Mouse (Mus musculus): Measurements from ENCODE around the gene Slc17a5. TPM values are rescaled to one million over a fixed set of nuclear protein-coding genes. Genes with fewer than 3 reads are reported as not detected.
"Not testable (repeated sequence)": the region's sequence is repeated elsewhere in the genome, so short reads cannot be mapped to it uniquely, and the experiment has no call there.

Slc17a5 gene
- polyA plus RNA-seq, 1 experiment: 12.7 TPM

DNA sequence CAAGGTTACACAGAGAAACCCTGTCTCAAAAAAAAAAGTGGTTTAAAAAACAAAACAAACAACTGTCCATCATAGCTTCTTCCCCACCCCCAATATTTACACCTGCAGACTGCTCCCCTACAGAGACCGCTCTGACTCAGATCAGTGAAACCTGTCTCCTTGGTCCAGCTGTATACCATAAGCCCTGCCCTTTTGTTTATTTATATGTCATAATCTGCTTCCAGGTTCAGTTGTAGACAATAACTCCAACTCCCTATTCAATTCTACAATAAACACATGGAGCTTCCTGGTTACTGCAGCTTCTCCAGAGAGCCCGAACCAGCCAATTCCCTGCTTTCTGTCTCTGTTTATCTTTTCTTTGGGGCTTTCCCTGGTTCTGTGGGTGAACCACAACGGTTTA is 96.7 kb downstream of the Slc17a5 start:
- H3K4me3 ChIP-seq (ENCODE audit: insufficient read depth, low read length): no peak overlapping the region
- H3K4me1 ChIP-seq (ENCODE audit: control insufficient read depth, insufficient read depth, low read length): no peaks in the 10 kb centered on the region
- H3K27ac ChIP-seq (ENCODE audit: insufficient read depth, low read length): no peak overlapping the region
- no peak for TF ChIP-seq POLR2A (IDR thresholded peaks at IDR 0.05; ENCODE audit: low read depth, low read length)
- no peak for TF ChIP-seq CTCF (IDR thresholded peaks at IDR 0.05; ENCODE audit: borderline replicate concordance, insufficient read depth, low read length)

DNA sequence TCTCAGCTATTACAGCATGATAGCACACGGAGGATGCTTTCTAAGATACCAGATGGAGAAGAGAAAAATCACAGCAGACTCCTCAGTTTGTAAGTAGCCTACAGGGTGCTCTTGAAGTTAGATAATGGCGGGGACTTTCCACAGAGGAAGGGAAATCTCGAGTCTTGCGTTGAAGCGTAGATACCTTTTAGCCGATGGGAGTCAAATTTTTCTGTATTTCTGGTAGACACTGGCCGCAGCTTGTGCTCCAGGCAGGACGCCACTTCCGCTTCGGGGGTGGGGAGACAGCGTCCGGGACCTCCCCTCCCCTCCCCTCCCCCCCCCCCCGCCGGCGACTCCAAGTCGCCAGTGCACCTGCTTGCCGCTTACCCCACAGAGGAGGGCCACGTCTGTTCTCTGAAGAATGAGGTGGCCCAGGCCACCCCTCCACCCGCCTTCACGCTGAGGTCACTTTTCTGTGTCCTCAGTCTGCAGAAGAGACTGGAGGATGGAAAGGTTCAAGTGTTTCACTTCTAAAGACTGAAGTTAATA is 98.9 kb downstream of the Slc17a5 start, which contains the start of gene Eef1a1:
Gene Eef1a1, minus strand, starts transcription at position 262 of the 531 bp plus-strand sequence.
- Histone ChIP-seq H3K4me1 (ENCODE audit: control insufficient read depth, insufficient read depth, low read length) (no peaks in the 10 kb centered on the region), H3K4me3 (ENCODE audit: insufficient read depth, low read length) (peak within 1 kb of the TSS; percentile 81), H3K27ac (ENCODE audit: insufficient read depth, low read length) (no peak within 1 kb of the TSS; the same call in 1 of the 2 replicates)
- TF ChIP-seq POLR2A (IDR thresholded peaks at IDR 0.05; ENCODE audit: low read depth, low read length) (peak; percentile 45), CTCF (IDR thresholded peaks at IDR 0.05; ENCODE audit: borderline replicate concordance, insufficient read depth, low read length) (no peak)

DNA sequence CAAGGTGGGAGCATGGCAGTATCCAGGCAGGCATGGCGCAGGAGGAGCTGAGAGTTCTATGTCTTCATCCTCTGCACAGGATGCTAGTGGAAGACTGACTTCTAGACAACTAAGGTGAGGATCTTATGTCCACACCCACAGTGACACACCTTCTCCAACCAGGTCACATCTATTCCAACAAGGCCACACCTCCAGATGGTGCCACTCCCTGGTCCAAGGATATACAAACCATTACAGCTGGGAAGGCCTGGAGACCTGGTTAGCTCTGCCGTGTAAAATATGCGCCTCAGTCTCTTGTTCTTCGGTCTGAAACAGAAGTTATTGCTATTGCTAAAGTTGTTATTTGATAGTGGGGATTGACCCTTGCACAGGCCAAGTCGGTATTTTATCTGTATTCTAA is 99.8 kb downstream of the Slc17a5 start:
- H3K4me3 ChIP-seq (ENCODE audit: insufficient read depth, low read length); H3K27ac ChIP-seq (ENCODE audit: insufficient read depth, low read length); H3K4me1 ChIP-seq (ENCODE audit: control insufficient read depth, insufficient read depth, low read length): not testable (repeated sequence)

Other genes with a start within 250 kb of the Slc17a5 start
- gene Gsta2, start 232.3 kb downstream of the Slc17a5 start, polyA plus RNA-seq (2011; ENCODE audit: insufficient read length, low read depth, missing spikeins): not detected in 2 replicates
- not detected in 2 replicates for gene Dppa5a, start 219.9 kb downstream of the Slc17a5 start, polyA plus RNA-seq (2011; ENCODE audit: insufficient read length, low read depth, missing spikeins)
- gene Ooep, start 209.3 kb downstream of the Slc17a5 start, polyA plus RNA-seq (2011; ENCODE audit: insufficient read length, low read depth, missing spikeins): 0.47 TPM in 1 of 2 replicates, not detected in the other
- gene Ddx43, start 192.3 kb downstream of the Slc17a5 start, polyA plus RNA-seq (2011; ENCODE audit: insufficient read length, low read depth, missing spikeins): 0.45 and 0.47 TPM in 2 replicates
- gene Cgas, start 144.8 kb downstream of the Slc17a5 start, polyA plus RNA-seq (2011; ENCODE audit: insufficient read length, low read depth, missing spikeins): 5.1 and 5.8 TPM in 2 replicates
- 14.5 and 15.4 TPM in 2 replicates for gene Mto1, start 139.8 kb downstream of the Slc17a5 start, polyA plus RNA-seq (2011; ENCODE audit: insufficient read length, low read depth, missing spikeins)
- gene Gm17324, start 139.3 kb downstream of the Slc17a5 start, polyA plus RNA-seq (2011; ENCODE audit: insufficient read length, low read depth, missing spikeins): not detected in 2 replicates
- 16,028 and 17,695 TPM in 2 replicates for gene Eef1a1, start 98.9 kb downstream of the Slc17a5 start, polyA plus RNA-seq (2011; ENCODE audit: insufficient read length, low read depth, missing spikeins)
- gene Cd109, start 27.5 kb upstream of the Slc17a5 start, polyA plus RNA-seq (2011; ENCODE audit: insufficient read length, low read depth, missing spikeins): 124 and 188 TPM in 2 replicates